Mouse (Mus musculus): ENCODE data around the gene Cdadc1. TPM values are rescaled to one million over a fixed set of nuclear protein-coding genes. Genes with fewer than 3 reads are reported as not detected.

The Cdadc1 gene
- polyA plus RNA-seq, 1 experiment: 29.8 TPM

DNA sequence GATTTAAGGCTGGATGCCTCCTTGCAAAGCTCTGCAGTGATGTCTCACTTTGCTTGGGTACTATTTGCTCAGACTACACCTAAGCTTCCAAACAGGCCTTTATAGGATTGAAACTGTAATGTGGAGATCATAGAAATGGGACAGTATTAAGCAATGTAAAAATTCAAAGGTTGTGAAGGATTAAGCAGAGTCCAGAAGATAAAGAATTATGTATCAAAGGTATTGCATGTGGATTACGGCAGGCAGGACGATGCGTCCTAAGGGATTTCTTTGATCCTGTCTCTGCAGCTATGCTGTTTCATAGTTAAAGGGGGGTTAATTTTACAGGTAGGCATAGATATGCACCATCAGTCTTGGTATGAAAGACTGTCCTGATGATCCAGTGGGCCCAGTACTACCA lies 5.2 kb downstream of the Cdadc1 start:
- Histone ChIP-seq H3K4me1 (ENCODE audit: control insufficient read depth, insufficient read depth, low read length) (no peaks in the 10 kb centered on the region; the same call in 1 of the 2 replicates), H3K4me3 (ENCODE audit: insufficient read depth, low read length) (no peak overlapping the region), H3K27ac (ENCODE audit: insufficient read depth, low read length) (no peak overlapping the region)
- TF ChIP-seq POLR2A (IDR thresholded peaks at IDR 0.05; ENCODE audit: extremely low read depth, insufficient read depth, low read length): no peak
- no peak for TF ChIP-seq CTCF (IDR thresholded peaks at IDR 0.05; ENCODE audit: extremely low read depth, insufficient read depth, low read length)

GRCm38 (mm10) chr14:59591901-59592300 lies 5.9 kb downstream of the Cdadc1 start:
- no peaks in the 10 kb centered on the region; the same call in 1 of the 2 replicates for H3K4me1 ChIP-seq (ENCODE audit: control insufficient read depth, insufficient read depth, low read length)
- no peak overlapping the region for H3K4me3 ChIP-seq (ENCODE audit: insufficient read depth, low read length)
- TF ChIP-seq CTCF (IDR thresholded peaks at IDR 0.05; ENCODE audit: extremely low read depth, insufficient read depth, low read length) (no peak), POLR2A (IDR thresholded peaks at IDR 0.05; ENCODE audit: extremely low read depth, insufficient read depth, low read length) (no peak)
- no peak overlapping the region for H3K27ac ChIP-seq (ENCODE audit: insufficient read depth, low read length)

- Histone ChIP-seq H3K4me1 (ENCODE audit: control insufficient read depth, insufficient read depth, low read length) (no peaks in the 10 kb centered on the region), H3K4me3 (ENCODE audit: insufficient read depth, low read length) (no peak overlapping the region), H3K27ac (ENCODE audit: insufficient read depth, low read length) (no peak overlapping the region)
- peak; percentile 18; the same call in 1 of the 2 replicates for TF ChIP-seq CTCF (IDR thresholded peaks at IDR 0.05; ENCODE audit: extremely low read depth, insufficient read depth, low read length)
- no peak for TF ChIP-seq POLR2A (IDR thresholded peaks at IDR 0.05; ENCODE audit: extremely low read depth, insufficient read depth, low read length)
These were observed 7.1 kb downstream of the Cdadc1 start for GRCm38 (mm10) chr14:59590614-59591013.

- Histone ChIP-seq H3K27ac (ENCODE audit: insufficient read depth, low read length) (no peak overlapping the region), H3K4me3 (ENCODE audit: insufficient read depth, low read length) (no peak overlapping the region), H3K4me1 (ENCODE audit: control insufficient read depth, insufficient read depth, low read length) (no peaks in the 10 kb centered on the region)
- TF ChIP-seq CTCF (IDR thresholded peaks at IDR 0.05; ENCODE audit: extremely low read depth, insufficient read depth, low read length) (no peak), POLR2A (IDR thresholded peaks at IDR 0.05; ENCODE audit: extremely low read depth, insufficient read depth, low read length) (no peak)
These were observed 21.4 kb downstream of the Cdadc1 start for GRCm38 (mm10) chr14:59576385-59576784.

- Histone ChIP-seq H3K4me3 (ENCODE audit: insufficient read depth, low read length) (no peak overlapping the region), H3K27ac (ENCODE audit: insufficient read depth, low read length) (no peak overlapping the region), H3K4me1 (ENCODE audit: control insufficient read depth, insufficient read depth, low read length) (no peaks in the 10 kb centered on the region)
- no peak for TF ChIP-seq POLR2A (IDR thresholded peaks at IDR 0.05; ENCODE audit: extremely low read depth, insufficient read depth, low read length)
- TF ChIP-seq CTCF (IDR thresholded peaks at IDR 0.05; ENCODE audit: extremely low read depth, insufficient read depth, low read length): no peak
These were observed 31.0 kb downstream of the Cdadc1 start for GRCm38 (mm10) chr14:59566756-59567155.

- no peak overlapping the region for H3K4me3 ChIP-seq (ENCODE audit: insufficient read depth, low read length)
- no peaks in the 10 kb centered on the region for H3K4me1 ChIP-seq (ENCODE audit: control insufficient read depth, insufficient read depth, low read length)
- H3K27ac ChIP-seq (ENCODE audit: insufficient read depth, low read length): no peak overlapping the region
- TF ChIP-seq POLR2A (IDR thresholded peaks at IDR 0.05; ENCODE audit: extremely low read depth, insufficient read depth, low read length): no peak
- no peak for TF ChIP-seq CTCF (IDR thresholded peaks at IDR 0.05; ENCODE audit: extremely low read depth, insufficient read depth, low read length)
These were observed 39.9 kb downstream of the Cdadc1 start for GRCm38 (mm10) chr14:59557886-59558285.

DNA sequence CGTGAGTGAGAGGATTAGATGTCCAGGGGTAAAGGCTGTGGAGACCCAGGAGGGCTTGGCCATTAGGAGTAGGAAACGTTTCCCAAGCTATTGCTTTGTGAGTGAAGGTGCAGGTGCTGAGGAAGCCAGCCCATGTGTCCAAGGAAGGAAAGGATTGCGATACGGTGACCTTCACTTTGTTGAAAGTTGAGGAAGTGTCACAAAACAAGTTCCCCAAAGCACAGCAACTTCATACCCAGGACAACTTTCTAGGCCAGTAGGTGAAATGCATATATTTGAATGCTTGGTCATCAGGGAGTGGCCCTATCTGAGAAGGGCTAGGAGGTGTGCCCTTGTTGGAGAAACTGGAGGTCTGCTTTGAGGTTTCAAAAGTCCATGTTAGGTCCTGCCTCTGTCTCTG lies 40.7 kb downstream of the Cdadc1 start:
- Histone ChIP-seq H3K4me3 (ENCODE audit: insufficient read depth, low read length) (no peak overlapping the region), H3K27ac (ENCODE audit: insufficient read depth, low read length) (no peak overlapping the region), H3K4me1 (ENCODE audit: control insufficient read depth, insufficient read depth, low read length) (no peaks in the 10 kb centered on the region)
- TF ChIP-seq POLR2A (IDR thresholded peaks at IDR 0.05; ENCODE audit: extremely low read depth, insufficient read depth, low read length) (no peak), CTCF (IDR thresholded peaks at IDR 0.05; ENCODE audit: extremely low read depth, insufficient read depth, low read length) (no peak)

DNA sequence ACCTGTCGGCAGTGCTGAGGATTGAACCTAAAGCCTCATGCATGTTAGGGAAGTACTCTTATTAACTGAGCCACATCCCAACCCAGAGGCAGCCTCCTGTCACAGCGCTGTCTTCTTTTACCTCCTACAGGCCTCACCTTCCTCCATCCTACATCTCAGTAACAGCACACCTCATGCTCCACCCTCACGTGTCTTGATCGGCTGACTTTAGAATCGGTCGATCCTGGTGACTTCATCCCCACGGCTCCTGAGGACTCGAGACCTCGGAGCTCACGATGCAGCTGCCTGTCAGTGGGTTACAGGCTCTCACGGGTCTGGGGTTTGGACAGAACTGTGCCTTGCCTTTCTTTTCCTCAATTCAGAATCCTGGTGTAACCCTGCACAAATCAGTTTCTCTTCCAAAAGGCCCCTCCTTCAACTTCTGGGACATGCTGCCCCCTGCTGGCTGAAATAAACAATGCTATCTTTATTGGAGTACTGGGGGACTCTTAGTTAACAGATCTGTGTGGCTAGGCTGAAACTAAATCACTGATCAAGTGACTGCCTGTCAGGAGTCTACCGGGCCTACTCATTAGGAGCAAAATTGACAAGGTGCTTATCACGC lies 41.7 kb downstream of the Cdadc1 start:
- H3K4me1 ChIP-seq (ENCODE audit: control insufficient read depth, insufficient read depth, low read length): no peaks in the 10 kb centered on the region
- peak overlapping the region; percentile 17 for H3K4me3 ChIP-seq (ENCODE audit: insufficient read depth, low read length)
- TF ChIP-seq CTCF (IDR thresholded peaks at IDR 0.05; ENCODE audit: extremely low read depth, insufficient read depth, low read length): peak; percentile 80
- TF ChIP-seq POLR2A (IDR thresholded peaks at IDR 0.05; ENCODE audit: extremely low read depth, insufficient read depth, low read length): no peak
- no peak overlapping the region for H3K27ac ChIP-seq (ENCODE audit: insufficient read depth, low read length)

DNA sequence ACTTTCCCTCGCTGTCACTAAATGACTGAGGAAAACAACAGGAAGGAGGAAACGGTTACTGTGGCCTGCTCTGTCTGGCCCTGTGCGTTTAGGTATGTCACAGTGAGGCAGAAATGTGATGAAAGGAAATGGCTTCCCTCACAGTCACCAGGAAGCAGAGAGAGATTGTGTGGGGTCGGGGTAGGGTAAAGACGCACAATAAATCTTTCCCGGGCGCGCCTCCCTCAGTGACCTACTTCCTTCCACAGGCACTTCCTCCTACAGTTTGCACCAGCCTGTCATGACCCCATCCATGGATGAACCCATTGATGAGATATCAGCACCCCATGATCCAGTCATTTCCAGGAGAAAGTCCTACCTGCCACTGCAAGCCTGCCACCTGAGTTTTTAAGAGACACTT lies 42.7 kb downstream of the Cdadc1 start:
- H3K27ac ChIP-seq (ENCODE audit: insufficient read depth, low read length): no peak overlapping the region
- no peak overlapping the region for H3K4me3 ChIP-seq (ENCODE audit: insufficient read depth, low read length)
- TF ChIP-seq CTCF (IDR thresholded peaks at IDR 0.05; ENCODE audit: extremely low read depth, insufficient read depth, low read length) (no peak), POLR2A (IDR thresholded peaks at IDR 0.05; ENCODE audit: extremely low read depth, insufficient read depth, low read length) (no peak)
- no peaks in the 10 kb centered on the region for H3K4me1 ChIP-seq (ENCODE audit: control insufficient read depth, insufficient read depth, low read length)

DNA sequence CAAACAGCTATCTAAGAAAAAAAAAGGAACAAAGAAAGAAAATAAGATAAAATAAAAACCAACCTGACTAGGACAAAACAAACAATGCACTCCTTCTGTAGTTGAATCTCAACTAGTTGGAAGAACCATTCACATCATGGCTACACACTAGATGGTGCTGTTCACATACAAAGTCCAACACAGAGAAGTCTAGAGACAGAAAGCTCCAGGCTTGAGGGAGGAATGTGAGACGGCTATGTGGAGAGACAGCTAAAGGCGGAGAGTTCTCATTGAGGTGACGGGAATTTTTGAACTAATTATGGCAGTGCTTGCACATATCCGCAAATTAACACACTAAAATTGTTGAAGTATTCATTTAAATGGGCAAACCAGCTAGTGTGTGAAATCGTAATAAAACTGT lies 43.7 kb downstream of the Cdadc1 start:
- Histone ChIP-seq H3K4me1 (ENCODE audit: control insufficient read depth, insufficient read depth, low read length) (no peaks in the 10 kb centered on the region), H3K4me3 (ENCODE audit: insufficient read depth, low read length) (no peak overlapping the region), H3K27ac (ENCODE audit: insufficient read depth, low read length) (no peak overlapping the region)
- TF ChIP-seq CTCF (IDR thresholded peaks at IDR 0.05; ENCODE audit: extremely low read depth, insufficient read depth, low read length): 0 out of 2 replicates have a peak, but pooled peaks have one; percentile 1
- TF ChIP-seq POLR2A (IDR thresholded peaks at IDR 0.05; ENCODE audit: extremely low read depth, insufficient read depth, low read length): no peak
